Mouse (Mus musculus) hindbrain, embryonic 16.5 days (tissue): ENCODE measurements around the gene Mfsd6l. TPM values are rescaled to one million over a fixed set of nuclear protein-coding genes. Genes with fewer than 3 reads are reported as not detected.

Experiments
- ATAC-seq: fragments of 200-750 bp; cut with Nextera tagmentation; 2 replicates; pipeline ENCODE4 v1.8.0; 2017; ENCODE audit warnings: moderate TSS enrichment, moderate library complexity
- H3K27ac ChIP-seq: fragments of 300-500 bp; sonication (generic); 2 replicates; pipeline ENCODE4 v1.5.1; 2014; ENCODE audit warnings: low read depth, mild to moderate bottlenecking, control low read depth, low read length, moderate library complexity
- H3K27me3 ChIP-seq: fragments of 300-500 bp; sonication (generic); replicated peaks from 2 replicates; pipeline ENCODE4 v1.6.1; 2014; ENCODE audit warnings: low read length; ENCODE audit not compliant: control insufficient read depth, insufficient read depth
- H3K36me3 ChIP-seq: fragments of 300-500 bp; sonication (generic); 2 replicates; pipeline ENCODE4 v1.6.1; 2014; ENCODE audit warnings: mild to moderate bottlenecking, low read length, moderate library complexity, mixed read lengths; ENCODE audit not compliant: control insufficient read depth, insufficient read depth
- H3K4me1 ChIP-seq: fragments of 300-500 bp; sonication (generic); 2 replicates; pipeline ENCODE4 v1.6.1; 2014; ENCODE audit warnings: low read depth, low read length; ENCODE audit not compliant: control insufficient read depth, insufficient read depth
- H3K4me2 ChIP-seq: fragments of 300-500 bp; sonication (generic); 2 replicates; pipeline ENCODE4 v1.6.1; 2014; ENCODE audit warnings: mild to moderate bottlenecking, low read length, control low read depth, moderate library complexity
- H3K4me3 ChIP-seq: fragments of 300-500 bp; sonication (generic); 2 replicates; pipeline ENCODE4 v1.5.1; 2014; ENCODE audit warnings: mild to moderate bottlenecking, low read length, control low read depth, moderate library complexity
- H3K9ac ChIP-seq: fragments of 300-500 bp; sonication (generic); 2 replicates; pipeline ENCODE4 v1.6.1; 2014; ENCODE audit warnings: low read depth, mild to moderate bottlenecking, control low read depth, low read length, moderate library complexity
- H3K9me3 ChIP-seq: fragments of 300-500 bp; sonication (generic); 2 replicates; pipeline ENCODE4 v1.6.1; 2014; ENCODE audit warnings: mild to moderate bottlenecking, low read length, moderate library complexity; ENCODE audit not compliant: control insufficient read depth
- WGBS: fragments of 180-500 bp; shearing (Covaris S2); extraction: QIAGEN DNeasy Blood & Tissue Kit; methylation state at CpG from one replicate; pipeline ENCODE4 v1.1.7; 2014; 5-methylcytosine and 5-hydroxymethylcytosine counted together
- polyA plus RNA-seq: library from polyadenylated mRNA; unstranded; fragments of >200 nt; fragmentation: Nextera tagmentation; extraction: Ambion mirVana; gene quantifications from 2 replicates; pipeline ENCODE4 v1.2.1, GENCODE M21; 2015

Gene Mfsd6l
- polyA plus RNA-seq, 1 experiment from 2014 or later = 0.08 TPM

DNA sequence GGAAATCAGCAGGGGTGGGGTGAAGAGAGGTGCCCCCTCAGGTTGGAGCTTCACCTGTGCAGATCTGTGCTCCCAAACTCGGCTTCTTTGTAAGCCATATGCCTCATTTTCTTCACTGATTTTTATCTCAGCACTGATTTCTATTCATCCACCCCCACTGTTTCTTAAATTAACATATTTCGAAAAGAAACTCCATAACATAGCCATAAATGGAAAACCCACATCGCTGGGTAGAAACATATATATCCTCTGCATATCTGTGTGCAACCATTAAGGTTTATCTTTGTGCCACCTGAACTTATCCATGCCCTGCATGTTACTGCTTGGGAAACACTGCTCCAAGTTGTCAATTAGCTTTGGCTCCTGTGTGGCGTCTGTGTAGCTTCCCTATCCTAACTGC is 29.5 kb upstream of the Mfsd6l start:
- Histone ChIP-seq H3K36me3 (no peaks in the 10 kb centered on the region), H3K27me3 (no peaks in the 10 kb centered on the region), H3K9ac (no peak overlapping the region), H3K4me3 (no peak overlapping the region), H3K4me2 (no peak overlapping the region), H3K4me1 (no peaks in the 10 kb centered on the region), H3K27ac (no peak overlapping the region), H3K9me3 (no peaks in the 10 kb centered on the region)
- no peak for ATAC-seq
- WGBS = 71% methylated on average over 4 of the region's 4 CpGs

DNA sequence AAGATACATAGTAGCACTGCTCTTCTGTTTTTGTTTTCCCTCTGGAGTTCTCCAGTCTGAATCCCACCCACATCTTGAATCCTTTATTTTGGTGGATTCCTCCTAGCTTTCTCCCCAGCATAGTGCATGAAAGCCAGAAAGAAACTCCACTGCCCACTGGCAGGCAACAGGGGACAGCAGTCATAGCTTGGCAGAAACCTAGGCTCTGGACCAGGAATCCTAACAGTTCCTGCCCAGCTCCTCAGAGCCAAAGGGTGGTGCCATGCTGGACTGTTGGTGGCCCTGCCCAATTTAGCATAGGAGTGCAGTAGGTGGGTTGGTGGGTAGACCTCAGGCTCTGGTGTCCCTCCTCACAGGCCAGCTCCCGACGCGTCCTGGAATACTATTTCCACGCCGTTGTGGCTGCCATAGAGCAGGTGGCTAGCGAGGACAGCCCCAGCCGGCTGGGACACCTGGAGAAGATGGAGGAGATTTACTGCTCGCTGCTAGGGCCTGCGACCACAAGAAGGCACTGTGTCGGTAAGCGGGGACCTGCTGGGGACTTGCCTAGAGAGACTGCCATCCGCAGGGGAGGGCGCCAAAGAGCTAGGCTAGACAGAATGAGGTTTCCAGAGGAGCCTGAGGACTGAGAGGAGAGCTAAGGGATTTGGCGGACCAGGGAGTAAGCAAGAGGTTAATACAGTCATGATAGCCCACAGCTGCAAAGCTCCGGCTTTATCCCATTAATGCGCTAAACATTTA is 24.8 kb upstream of the Mfsd6l start:
- Histone ChIP-seq H3K9me3 (no peaks in the 10 kb centered on the region), H3K27ac (no peak overlapping the region), H3K9ac (no peak overlapping the region), H3K36me3 (no peaks in the 10 kb centered on the region), H3K27me3 (no peaks in the 10 kb centered on the region), H3K4me1 (no peaks in the 10 kb centered on the region), H3K4me3 (no peak overlapping the region), H3K4me2 (no peak overlapping the region)
- ATAC-seq = no peak
- WGBS = 27% methylated on average over 16 of the region's 16 CpGs

DNA sequence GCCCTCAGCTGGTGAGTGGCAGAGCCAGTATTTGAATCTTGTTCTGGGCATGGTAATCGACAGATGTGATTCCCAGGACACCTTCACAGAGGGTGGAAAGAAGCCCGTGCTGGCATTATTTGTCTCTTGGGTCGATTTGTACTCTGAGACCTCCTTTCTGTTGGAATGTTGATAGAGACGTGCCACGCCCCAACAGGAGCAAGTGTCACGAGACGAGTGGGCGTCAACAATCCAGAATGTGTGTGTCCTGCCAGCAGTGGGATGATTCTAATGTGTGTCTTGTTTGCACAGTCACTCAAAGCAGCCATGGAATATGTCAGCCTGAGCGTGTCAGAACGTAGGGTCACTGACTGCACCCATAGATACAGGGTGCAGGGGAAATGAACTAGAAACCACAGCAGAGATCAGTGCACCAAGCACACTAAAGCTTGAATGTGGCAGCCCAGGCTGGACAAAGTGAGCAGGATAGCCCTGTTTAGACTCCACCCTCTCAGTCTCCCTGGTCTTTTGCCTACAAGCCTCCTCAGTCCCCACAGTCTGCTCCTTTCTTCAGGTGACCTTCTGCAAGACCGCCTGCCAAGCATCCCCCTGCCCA is 23.9 kb upstream of the Mfsd6l start:
- Histone ChIP-seq H3K9ac (no peak overlapping the region), H3K4me3 (no peak overlapping the region)
- WGBS = 72% methylated on average over 11 of the region's 11 CpGs

DNA sequence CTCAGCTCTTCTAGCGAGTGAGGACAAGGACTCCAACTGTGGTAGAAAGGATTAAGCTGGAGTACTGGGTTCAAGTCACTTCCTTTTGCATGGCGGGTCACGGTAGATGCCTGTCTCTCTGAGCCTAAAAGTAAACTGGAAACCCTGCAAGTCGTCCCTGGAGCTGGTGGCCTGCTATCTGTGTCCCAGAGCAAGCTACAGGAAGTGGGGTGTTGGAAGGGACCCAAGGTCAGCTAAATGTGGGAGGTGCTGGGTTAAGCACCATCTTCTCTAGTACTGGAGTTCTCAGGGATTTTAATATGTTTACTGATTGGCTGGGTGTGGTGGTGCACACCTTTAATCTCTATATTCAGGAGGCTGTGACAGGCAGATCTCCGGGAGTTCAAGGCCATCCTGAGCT is 23.2 kb upstream of the Mfsd6l start:
- Histone ChIP-seq H3K4me2 (no peak overlapping the region), H3K27ac (no peak overlapping the region), H3K4me3 (no peak overlapping the region), H3K4me1 (no peaks in the 10 kb centered on the region), H3K36me3 (no peaks in the 10 kb centered on the region), H3K27me3 (no peaks in the 10 kb centered on the region), H3K9me3 (no peaks in the 10 kb centered on the region), H3K9ac (no peak overlapping the region)
- no peak for ATAC-seq
- 86% methylated on average over 5 of the region's 5 CpGs for WGBS

More for the DNA sequence above, 23.9 kb upstream of the Mfsd6l start:
- no peak overlapping the region for H3K4me2 ChIP-seq
- no peaks in the 10 kb centered on the region for H3K27me3 ChIP-seq
- no peaks in the 10 kb centered on the region for H3K36me3 ChIP-seq
- H3K4me1 ChIP-seq = no peaks in the 10 kb centered on the region
- no peak overlapping the region for H3K27ac ChIP-seq
- no peaks in the 10 kb centered on the region for H3K9me3 ChIP-seq
- no peak for ATAC-seq

DNA sequence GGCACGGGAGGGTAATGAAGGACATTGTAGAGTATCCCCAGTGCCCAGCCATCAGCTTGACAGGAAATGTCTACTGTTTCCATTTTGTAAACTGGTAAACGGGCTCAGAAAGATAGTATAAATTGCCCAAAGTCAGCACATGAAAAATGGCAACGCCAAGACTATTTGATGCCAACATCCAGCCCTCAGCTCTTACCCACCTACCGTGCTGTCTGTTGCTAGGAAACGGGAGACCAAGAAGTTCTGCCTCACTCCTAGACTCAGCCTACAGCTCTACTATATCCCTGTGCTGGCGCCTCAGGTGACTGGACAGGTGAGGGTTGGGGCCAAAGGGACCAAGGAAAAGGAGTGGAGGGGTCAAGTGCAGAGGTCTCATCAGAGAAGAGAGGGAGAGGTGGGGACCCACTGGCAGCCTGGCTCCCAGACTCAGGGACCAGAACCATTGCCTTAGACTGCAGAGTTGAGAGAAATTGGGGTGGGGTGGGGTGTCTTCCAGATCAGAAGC is 22.0 kb upstream of the Mfsd6l start:
- H3K4me1 ChIP-seq = no peaks in the 10 kb centered on the region
- H3K4me3 ChIP-seq = no peak overlapping the region
- H3K27me3 ChIP-seq = no peaks in the 10 kb centered on the region
- no peaks in the 10 kb centered on the region for H3K9me3 ChIP-seq
- ATAC-seq = no peak
- H3K27ac ChIP-seq = no peak overlapping the region
- H3K4me2 ChIP-seq = no peak overlapping the region
- H3K9ac ChIP-seq = no peak overlapping the region
- H3K36me3 ChIP-seq = no peaks in the 10 kb centered on the region
- WGBS = 72% methylated on average over 6 of the region's 6 CpGs

DNA sequence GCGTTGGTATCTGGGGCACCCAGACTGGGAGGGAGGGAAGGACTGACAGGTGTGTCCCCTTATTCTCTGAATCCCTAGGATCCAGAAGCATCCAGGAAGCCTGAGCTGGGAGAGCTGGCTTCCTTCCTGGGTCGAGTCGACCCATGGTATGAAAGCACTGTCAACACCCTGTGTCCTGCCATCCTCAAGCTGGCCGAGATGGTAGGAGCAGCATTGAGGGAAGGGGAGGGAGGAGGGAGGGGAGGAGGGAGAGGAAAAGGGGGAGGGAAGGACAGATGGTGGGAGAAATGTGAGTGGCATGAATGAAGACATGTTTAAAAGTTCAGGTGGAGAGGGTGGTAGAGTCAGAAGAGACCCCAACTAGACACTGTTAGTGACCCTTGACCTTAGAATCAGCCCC is 20.0 kb upstream of the Mfsd6l start:
- H3K36me3 ChIP-seq = no peaks in the 10 kb centered on the region
- H3K4me3 ChIP-seq = no peak overlapping the region
- 70% methylated on average over 4 of the region's 4 CpGs for whole genome bisulfite sequencing
- no peaks in the 10 kb centered on the region for H3K27me3 ChIP-seq
- no peak for ATAC-seq
- no peak overlapping the region for H3K9ac ChIP-seq
- no peaks in the 10 kb centered on the region for H3K9me3 ChIP-seq
- H3K4me1 ChIP-seq = no peaks in the 10 kb centered on the region
- no peak overlapping the region for H3K4me2 ChIP-seq
- no peak overlapping the region for H3K27ac ChIP-seq

DNA sequence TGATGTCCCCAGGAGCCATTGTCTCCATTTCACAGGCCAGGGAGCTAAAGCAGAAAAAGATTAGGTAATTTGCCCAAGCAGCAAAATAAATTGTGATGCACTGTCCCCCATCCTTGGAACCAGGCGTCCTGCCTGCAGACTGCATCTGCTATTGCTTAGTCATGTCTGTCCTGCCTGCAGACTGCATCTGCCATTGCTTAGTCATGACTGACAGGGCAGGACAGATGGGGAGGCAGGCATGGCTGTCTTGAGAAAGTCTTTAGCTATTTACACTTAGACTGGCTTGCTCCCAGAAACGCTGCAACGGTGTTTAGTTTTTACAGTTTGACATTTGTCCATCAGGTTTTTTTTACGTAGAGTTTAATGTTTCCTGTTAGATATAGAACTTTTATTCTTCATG is 19.5 kb upstream of the Mfsd6l start:
- Histone ChIP-seq H3K4me3 (no peak overlapping the region), H3K9me3 (no peaks in the 10 kb centered on the region), H3K4me1 (no peaks in the 10 kb centered on the region), H3K9ac (no peak overlapping the region), H3K4me2 (no peak overlapping the region), H3K36me3 (no peaks in the 10 kb centered on the region), H3K27me3 (no peaks in the 10 kb centered on the region), H3K27ac (no peak overlapping the region)
- WGBS = 42% methylated on average over 4 of the region's 4 CpGs
- no peak for ATAC-seq

DNA sequence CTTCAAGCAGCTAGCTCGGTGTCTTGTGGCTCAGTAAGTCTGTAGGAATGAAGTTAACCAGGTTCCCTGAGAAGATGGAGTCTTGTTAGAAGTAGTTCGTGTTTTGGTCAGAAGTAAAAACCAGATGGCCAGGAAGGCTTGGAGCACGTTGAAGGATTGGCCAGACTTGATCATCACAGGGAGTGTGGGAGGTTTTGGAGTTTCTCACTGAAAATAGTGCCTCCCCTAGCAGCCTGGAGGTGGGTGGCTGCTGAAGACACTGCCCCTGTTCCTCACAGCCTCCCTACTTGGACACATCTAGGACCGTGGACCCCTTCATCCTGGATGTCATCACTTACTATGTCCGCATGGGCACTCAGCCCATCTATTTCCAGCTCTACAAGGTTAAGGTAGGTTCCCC is 16.4 kb upstream of the Mfsd6l start:
- Histone ChIP-seq H3K4me1 (no peaks in the 10 kb centered on the region), H3K36me3 (no peaks in the 10 kb centered on the region), H3K27me3 (no peaks in the 10 kb centered on the region), H3K9me3 (no peaks in the 10 kb centered on the region), H3K27ac (no peak overlapping the region), H3K4me2 (no peak overlapping the region), H3K9ac (no peak overlapping the region), H3K4me3 (no peak overlapping the region)
- ATAC-seq = no peak
- WGBS = 65% methylated on average over 5 of the region's 5 CpGs

DNA sequence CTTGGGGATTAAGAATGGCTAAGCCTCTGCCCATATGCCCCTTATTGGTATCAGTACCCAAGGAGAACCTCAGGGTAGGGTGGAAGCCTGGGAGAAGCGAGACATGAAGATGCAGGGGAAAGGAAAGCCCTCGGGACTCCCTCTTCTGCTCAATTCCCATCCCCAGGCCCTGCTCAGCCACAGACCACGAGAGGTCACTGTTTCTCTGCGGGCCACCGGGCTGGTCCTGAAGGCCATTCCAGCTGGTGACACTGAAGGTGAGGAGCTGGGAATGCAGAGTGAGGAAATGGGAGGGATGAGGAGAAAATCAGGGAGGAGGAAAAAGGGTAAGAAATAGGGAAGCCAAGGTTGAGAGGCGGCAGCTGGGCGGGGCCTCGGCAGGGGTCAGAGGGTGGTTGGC is 11.4 kb upstream of the Mfsd6l start:
- no peaks in the 10 kb centered on the region for H3K27me3 ChIP-seq
- ATAC-seq = no peak
- no peaks in the 10 kb centered on the region for H3K36me3 ChIP-seq
- no peaks in the 10 kb centered on the region for H3K9me3 ChIP-seq
- no peak overlapping the region for H3K4me2 ChIP-seq
- H3K27ac ChIP-seq = no peak overlapping the region
- no peak overlapping the region for H3K4me3 ChIP-seq
- 13% methylated on average over 8 of the region's 8 CpGs for WGBS
- H3K9ac ChIP-seq = no peak overlapping the region
- H3K4me1 ChIP-seq = no peaks in the 10 kb centered on the region; the same call in 1 of the 2 replicates
